Mouse (Mus musculus) embryonic fibroblast, embryonic 13.5 days (primary cell): Measurements from ENCODE around the gene Lamc2.

Source experiments
- CTCF ChIP-seq: IDR thresholded peaks from 2 replicates; pipeline ENCODE4 v1.5.1; 2011; ENCODE audit warnings: mild to moderate bottlenecking, control low read depth, low read length, moderate library complexity, borderline replicate concordance; ENCODE audit not compliant: insufficient read depth
- POLR2A ChIP-seq: IDR thresholded peaks from 2 replicates; pipeline ENCODE4 v1.6.1; 2011; ENCODE audit warnings: low read depth, mild to moderate bottlenecking, control low read depth, low read length, moderate library complexity

DNA sequence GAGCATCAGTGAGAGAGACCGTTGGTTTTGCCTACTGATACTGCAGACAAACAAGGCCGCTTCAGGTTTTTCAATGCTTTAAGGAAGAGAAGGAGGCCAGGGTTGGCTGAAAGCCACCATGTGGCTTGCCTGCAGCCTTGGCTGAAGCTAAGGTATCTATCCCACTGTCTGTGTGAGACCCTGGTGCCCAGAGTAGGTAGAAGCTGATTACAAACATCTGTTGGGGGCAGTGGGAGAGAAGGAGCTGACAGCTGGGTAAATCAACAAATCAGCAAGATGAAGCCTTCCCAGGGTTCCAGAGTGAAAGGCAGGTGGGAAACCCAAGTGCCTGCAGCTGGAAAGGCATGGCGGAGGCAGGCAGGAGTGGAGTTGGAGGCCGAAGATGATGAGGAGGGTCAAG is 95.4 kb downstream of the Lamc2 start:
- TF ChIP-seq CTCF, result no peak
- TF ChIP-seq POLR2A, result no peak
